Mouse (Mus musculus) limb, embryonic 10.5 days (tissue): ENCODE data around the gene Fry. TPM values are rescaled to one million over a fixed set of nuclear protein-coding genes. Genes with fewer than 3 reads are reported as not detected.

Experiments
- DNase-seq: peaks from one replicate; pipeline ENCODE4 v3.0.0-alpha.2; 2017; ENCODE audit warnings: low spot score
- H3K27ac ChIP-seq: fragments of 300-500 bp; sonication (generic); 2 replicates; pipeline ENCODE4 v1.5.1; 2016; ENCODE audit warnings: mild to moderate bottlenecking
- H3K27me3 ChIP-seq: fragments of 300-500 bp; sonication (generic); 2 replicates; pipeline ENCODE4 v1.6.1; 2016; ENCODE audit warnings: low read depth, mild to moderate bottlenecking; ENCODE audit not compliant: poor library complexity, severe bottlenecking
- H3K36me3 ChIP-seq: fragments of 300-500 bp; sonication (generic); 2 replicates; pipeline ENCODE4 v1.6.1; 2016; ENCODE audit warnings: mild to moderate bottlenecking, moderate library complexity
- H3K4me1 ChIP-seq: fragments of 300-500 bp; sonication (generic); 2 replicates; pipeline ENCODE4 v1.6.1; 2016
- H3K4me3 ChIP-seq: fragments of 300-500 bp; sonication (generic); 2 replicates; pipeline ENCODE4 v1.5.1; 2016; ENCODE audit warnings: mild to moderate bottlenecking, moderate library complexity
- H3K9me3 ChIP-seq: fragments of 300-500 bp; sonication (generic); replicated peaks from 2 replicates; pipeline ENCODE4 v1.6.1; 2016; ENCODE audit warnings: mild to moderate bottlenecking
- WGBS: fragments of 180-500 bp; shearing (Covaris S2); methylation state at CpG from one replicate; pipeline ENCODE4 v1.1.7; 2016; 5-methylcytosine and 5-hydroxymethylcytosine counted together
- polyA plus RNA-seq: library from polyadenylated mRNA; unstranded; fragments of >200 nt; fragmentation: Nextera tagmentation; extraction: Ambion mirVana; gene quantifications from 2 replicates; pipeline ENCODE4 v1.2.1, GENCODE M21; 2016

The Fry gene
- polyA plus RNA-seq, 1 experiment from 2014 or later = 3.2 TPM

- Histone ChIP-seq H3K27ac (no peak overlapping the region), H3K4me1 (peaks cover 16% of the 10 kb centered on the region), H3K36me3 (no peaks in the 10 kb centered on the region), H3K27me3 (no peaks in the 10 kb centered on the region), H3K9me3 (no peaks in the 10 kb centered on the region), H3K4me3 (no peak overlapping the region)
- WGBS = 67% methylated on average over 17 of the region's 17 CpGs
- no peak for DNase-seq
These were observed 266.1 kb downstream of the Fry start for GRCm38 (mm10) chr5:150384272-150385215.

GRCm38 (mm10) chr5:150385224-150385623 lies 266.8 kb downstream of the Fry start:
- no peak for DNase-seq
- 83% methylated on average over 7 of the region's 7 CpGs for WGBS
- no peak overlapping the region for H3K27ac ChIP-seq

GRCm38 (mm10) chr5:150388623-150389022 lies 270.2 kb downstream of the Fry start:
- 86% methylated on average over 12 of the region's 12 CpGs for WGBS
- Histone ChIP-seq H3K4me1 (peaks cover 10% of the 10 kb centered on the region), H3K9me3 (no peaks in the 10 kb centered on the region; the same call in 1 of the 2 replicates), H3K4me3 (no peak overlapping the region), H3K27me3 (no peaks in the 10 kb centered on the region), H3K36me3 (no peaks in the 10 kb centered on the region), H3K27ac (no peak overlapping the region)
- DNase-seq = no peak

More at GRCm38 (mm10) chr5:150385224-150385623, 266.8 kb downstream of the Fry start:
- Histone ChIP-seq H3K27me3 (no peaks in the 10 kb centered on the region), H3K9me3 (no peaks in the 10 kb centered on the region), H3K36me3 (no peaks in the 10 kb centered on the region), H3K4me3 (no peak overlapping the region), H3K4me1 (peaks cover 16% of the 10 kb centered on the region)

GRCm38 (mm10) chr5:150389589-150390377 lies 271.3 kb downstream of the Fry start:
- WGBS = 80% methylated on average over 10 of the region's 10 CpGs
- no peak overlapping the region for H3K4me3 ChIP-seq
- H3K36me3 ChIP-seq = 0 out of 2 replicates have a peak, but pooled peaks cover 4% of the 10 kb centered on the region
- H3K4me1 ChIP-seq = peaks cover 7% of the 10 kb centered on the region
- no peak overlapping the region for H3K27ac ChIP-seq
- no peak for DNase-seq
- no peaks in the 10 kb centered on the region for H3K27me3 ChIP-seq
- H3K9me3 ChIP-seq = no peaks in the 10 kb centered on the region; the same call in 1 of the 2 replicates

DNA sequence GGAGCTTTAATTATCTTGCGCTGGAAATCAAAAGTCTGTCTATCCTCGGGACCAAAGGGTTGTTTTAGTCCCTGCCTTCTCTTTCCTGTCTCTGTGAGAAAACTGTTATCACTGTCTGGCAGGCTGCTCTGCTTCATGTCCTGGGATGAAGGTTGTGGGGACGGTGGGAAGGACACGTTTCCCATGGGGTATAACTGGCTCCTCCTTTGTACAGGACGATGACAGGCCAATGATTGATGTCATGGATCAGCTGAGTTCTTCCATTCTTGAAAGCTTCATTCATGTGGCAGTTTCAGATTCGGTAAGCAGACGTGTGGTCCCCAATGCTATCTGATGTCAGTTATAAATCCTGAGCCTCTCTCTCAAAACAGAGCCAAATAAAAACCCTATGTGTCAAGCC lies 272.0 kb downstream of the Fry start:
- no peak for DNase-seq
- Histone ChIP-seq H3K27ac (no peak overlapping the region), H3K4me1 (0 out of 2 replicates have a peak, but pooled peaks cover under 1% of the 10 kb centered on the region), H3K9me3 (no peaks in the 10 kb centered on the region; the same call in 1 of the 2 replicates), H3K4me3 (no peak overlapping the region), H3K36me3 (0 out of 2 replicates have a peak, but pooled peaks cover 4% of the 10 kb centered on the region), H3K27me3 (no peaks in the 10 kb centered on the region)
- 75% methylated on average over 7 of the region's 7 CpGs for WGBS

- Histone ChIP-seq H3K4me1 (no peaks in the 10 kb centered on the region), H3K9me3 (no peaks in the 10 kb centered on the region; the same call in 1 of the 2 replicates)
These were observed 276.2 kb downstream of the Fry start for GRCm38 (mm10) chr5:150394645-150395044.

DNA sequence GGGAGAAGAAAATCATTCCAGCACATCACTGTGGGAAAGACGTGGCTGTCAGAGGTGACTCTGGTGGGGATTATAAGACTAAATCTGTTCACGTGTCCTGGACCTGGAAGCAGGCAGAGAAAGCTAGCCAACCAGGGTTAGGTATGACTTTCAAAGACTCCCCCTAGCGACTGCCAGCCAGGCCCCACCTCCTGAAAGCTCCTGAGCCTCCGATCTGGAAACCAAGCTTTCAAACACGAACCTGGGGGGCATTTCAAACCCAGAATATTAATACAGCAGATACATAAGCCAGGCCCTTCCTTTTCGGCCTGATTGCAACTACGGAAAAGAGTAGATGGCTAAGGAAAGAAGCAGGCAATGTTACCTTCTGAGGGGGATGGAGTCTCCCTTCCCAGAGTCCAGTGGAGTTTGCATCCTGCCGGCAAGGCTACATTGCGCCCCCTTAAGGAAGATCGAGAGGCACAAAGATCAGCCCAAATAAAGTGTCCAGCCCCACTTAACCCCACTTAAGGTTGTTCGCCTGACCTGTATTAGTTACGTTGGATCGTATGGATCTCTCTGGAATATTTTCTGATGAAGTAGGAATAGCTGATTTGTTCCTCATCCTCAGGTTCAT lies 284.5 kb downstream of the Fry start:
- Histone ChIP-seq H3K27ac (peak overlapping the region; percentile 37; the same call in 1 of the 2 replicates), H3K9me3 (no peaks in the 10 kb centered on the region), H3K4me3 (peak overlapping the region; percentile 30; the same call in 1 of the 2 replicates), H3K36me3 (no peaks in the 10 kb centered on the region), H3K4me1 (no peaks in the 10 kb centered on the region), H3K27me3 (no peaks in the 10 kb centered on the region)
- peak; percentile 47 for DNase-seq
- 23% methylated on average over 13 of the region's 13 CpGs for WGBS

More at GRCm38 (mm10) chr5:150394645-150395044, 276.2 kb downstream of the Fry start:
- WGBS = 95% methylated on average over 6 of the region's 6 CpGs
- no peak overlapping the region for H3K4me3 ChIP-seq
- no peak overlapping the region for H3K27ac ChIP-seq
- H3K27me3 ChIP-seq = no peaks in the 10 kb centered on the region
- no peak for DNase-seq
- 0 out of 2 replicates have a peak, but pooled peaks cover 4% of the 10 kb centered on the region for H3K36me3 ChIP-seq

- 84% methylated on average over 8 of the region's 8 CpGs for whole genome bisulfite sequencing
- Histone ChIP-seq H3K36me3 (no peaks in the 10 kb centered on the region), H3K27me3 (no peaks in the 10 kb centered on the region), H3K4me3 (no peak overlapping the region), H3K9me3 (no peaks in the 10 kb centered on the region), H3K4me1 (peaks cover 14% of the 10 kb centered on the region), H3K27ac (no peak overlapping the region)
- DNase-seq = no peak
These were observed 286.4 kb downstream of the Fry start for GRCm38 (mm10) chr5:150404867-150405266.

- DNase-seq = peak; percentile 52
- no peaks in the 10 kb centered on the region for H3K27me3 ChIP-seq
- H3K4me3 ChIP-seq = peak overlapping the region; percentile 0; the same call in 1 of the 2 replicates
- peak overlapping the region; percentile 79 for H3K27ac ChIP-seq
- H3K4me1 ChIP-seq = peaks cover 28% of the 10 kb centered on the region
- no peaks in the 10 kb centered on the region for H3K9me3 ChIP-seq
- H3K36me3 ChIP-seq = no peaks in the 10 kb centered on the region
- WGBS = 61% methylated on average over 8 of the region's 8 CpGs
These were observed 290.5 kb downstream of the Fry start for GRCm38 (mm10) chr5:150408979-150409378.

DNA sequence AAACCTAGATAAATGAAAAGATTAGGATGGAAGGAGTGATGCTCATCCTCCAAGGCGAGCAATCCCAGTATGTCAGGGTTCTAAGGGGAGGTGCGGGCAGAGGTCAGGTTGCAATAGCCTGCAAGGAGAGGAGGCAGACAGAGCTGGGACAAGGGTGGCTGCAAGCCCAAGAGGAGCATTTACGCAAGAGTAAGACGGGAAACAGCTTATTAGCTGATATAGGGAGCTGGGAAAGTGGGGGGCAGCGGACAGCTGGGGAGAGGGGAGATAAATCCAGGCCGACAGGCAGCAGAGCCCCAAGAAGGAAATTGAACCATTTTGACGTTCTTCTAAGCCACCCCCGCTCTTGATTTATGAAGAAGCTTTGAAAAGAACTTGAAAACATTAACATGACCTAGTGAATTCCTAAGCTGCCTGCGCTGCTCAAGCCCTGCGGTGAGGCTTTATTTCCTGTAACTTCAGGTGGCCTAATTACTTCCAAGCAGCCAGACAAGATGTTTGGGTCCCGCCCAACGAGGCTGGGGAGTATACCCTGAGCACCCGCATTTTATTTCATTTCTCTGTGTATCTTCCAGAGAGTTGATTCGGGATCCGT lies 291.1 kb downstream of the Fry start:
- peak; percentile 53 for DNase-seq
- H3K27me3 ChIP-seq = no peaks in the 10 kb centered on the region
- peak overlapping the region; percentile 79 for H3K27ac ChIP-seq
- peak overlapping the region; percentile 0; the same call in 1 of the 2 replicates for H3K4me3 ChIP-seq
- peaks cover 28% of the 10 kb centered on the region for H3K4me1 ChIP-seq
- H3K36me3 ChIP-seq = peaks cover 2% of the 10 kb centered on the region; the same call in 1 of the 2 replicates
- WGBS = 37% methylated on average over 15 of the region's 15 CpGs
- no peaks in the 10 kb centered on the region for H3K9me3 ChIP-seq

DNA sequence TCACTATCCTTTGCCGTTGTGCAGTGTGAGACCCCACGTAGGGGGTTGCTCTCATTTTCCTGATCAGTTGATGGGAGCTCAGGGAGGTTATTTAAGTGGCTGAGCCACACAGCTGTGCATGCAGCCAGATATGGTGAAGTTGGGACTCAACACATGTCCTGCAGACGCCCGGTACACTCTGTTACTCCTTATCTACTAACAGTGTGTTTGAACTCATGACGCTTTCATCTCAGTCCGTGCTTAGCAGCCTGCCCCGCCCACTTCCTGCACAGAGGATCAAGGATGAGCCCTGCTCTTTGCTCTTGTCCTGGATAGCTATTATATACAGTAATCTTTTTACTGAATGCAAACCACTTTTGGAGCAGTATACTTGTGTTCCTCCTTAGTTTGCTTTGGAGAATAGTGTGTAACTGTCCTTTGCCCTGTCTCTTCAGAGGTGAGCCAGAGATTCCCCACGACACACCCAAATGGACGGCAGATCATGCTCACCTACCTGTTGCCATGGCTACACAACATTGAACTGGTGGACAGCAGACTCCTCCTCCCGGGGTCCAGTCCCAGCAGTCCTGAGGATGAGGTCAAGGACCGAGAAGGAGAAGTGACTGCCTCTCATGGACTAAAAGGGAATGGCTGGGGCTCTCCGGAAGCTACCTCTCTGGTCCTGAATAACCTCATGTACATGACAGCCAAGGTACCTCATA lies 294.5 kb downstream of the Fry start:
- Histone ChIP-seq H3K4me3 (no peak overlapping the region), H3K36me3 (peaks cover 11% of the 10 kb centered on the region), H3K27me3 (no peaks in the 10 kb centered on the region), H3K4me1 (peaks cover 29% of the 10 kb centered on the region), H3K9me3 (no peaks in the 10 kb centered on the region; the same call in 1 of the 2 replicates), H3K27ac (no peak overlapping the region)
- DNase-seq = no peak
- WGBS = 80% methylated on average over 12 of the region's 12 CpGs
